Mouse (Mus musculus) CD4-positive, CD25-positive, alpha-beta regulatory T cell, adult 9 weeks (primary cell): ENCODE measurements around the gene Sbk1. TPM values are rescaled to one million over a fixed set of nuclear protein-coding genes. Genes with fewer than 3 reads are reported as not detected.

Source experiments
- polyA plus RNA-seq: library from polyadenylated mRNA; unstranded; fragments of 100-300 nt; shearing (Covaris generic); gene quantifications from one replicate; pipeline ENCODE4 v1.2.1, GENCODE M21; 2017

Sbk1 gene
- 3.1 TPM for polyA plus RNA-seq

GRCm38 (mm10) chr7:126271712-126272683 is at the start of gene Sbk1:
Gene Sbk1, plus strand, starts transcription at chr7:126272619.

Other genes starting within 250 kb of the Sbk1 start
- not detected for gene Gsg1l, start 190.2 kb upstream of the Sbk1 start, polyA plus RNA-seq
- gene Xpo6, start 72.1 kb upstream of the Sbk1 start, polyA plus RNA-seq: 59.5 TPM
- 970 TPM for gene Lat, start 97.0 kb downstream of the Sbk1 start, polyA plus RNA-seq
- 75.0 TPM for gene Spns1, start 104.8 kb downstream of the Sbk1 start, polyA plus RNA-seq
- 3.2 TPM for gene Nfatc2ip, start 124.1 kb downstream of the Sbk1 start, polyA plus RNA-seq
- gene Cd19, start 142.3 kb downstream of the Sbk1 start, polyA plus RNA-seq: 1.5 TPM
- 62.9 TPM for gene Rabep2, start 156.1 kb downstream of the Sbk1 start, polyA plus RNA-seq
- gene Atp2a1, start 190.5 kb downstream of the Sbk1 start, polyA plus RNA-seq: 0.50 TPM
- gene Sh2b1, start 202.8 kb downstream of the Sbk1 start, polyA plus RNA-seq: 32.4 TPM
- 143 TPM for gene Tufm, start 214.7 kb downstream of the Sbk1 start, polyA plus RNA-seq
- gene Atxn2l, start 230.8 kb downstream of the Sbk1 start, polyA plus RNA-seq: 25.6 TPM